Mouse (Mus musculus) bone marrow macrophage, adult 2 months (primary cell): ENCODE measurements around the gene Ddx3x.

Experiments used
- CTCF ChIP-seq: IDR thresholded peaks from 2 replicates; pipeline ENCODE4 v1.5.1; 2012; ENCODE audit warnings: low read depth, mild to moderate bottlenecking, low read length, moderate library complexity
- POLR2A ChIP-seq: IDR thresholded peaks from 2 replicates; pipeline ENCODE4 v1.6.1; 2012; ENCODE audit warnings: mild to moderate bottlenecking, low read depth, low read length, borderline replicate concordance

GRCm38 (mm10) chrX:13275519-13276137, 5.1 kb upstream of the Ddx3x start:
- no peak for TF ChIP-seq CTCF
- TF ChIP-seq POLR2A = no peak
